Mouse (Mus musculus) kidney, adult 11 months (tissue): ENCODE results near the gene Abi3.
A peak's percentile ranks its signal among the peaks of the same experiment; 100 is the strongest.
"Not testable (repeated sequence)": the region's sequence is repeated elsewhere in the genome, so short reads cannot be mapped to it uniquely, and the experiment has no call there.

ENCODE experiments used
- DNase-seq: peaks from one replicate; pipeline ENCODE4 v3.0.0; 2022

Abi3 gene

GRCm38 (mm10) chr11:95842074-95842681 is at the start of gene Abi3:
Gene Abi3 (minus strand): TSS chr11:95842476.
- peak; percentile 57 for DNase-seq

- no peak for DNase-seq
These were observed 48.3 kb upstream of the Abi3 start for GRCm38 (mm10) chr11:95890462-95891051.

- DNase-seq, result not testable (repeated sequence)
These were observed 37.6 kb upstream of the Abi3 start for GRCm38 (mm10) chr11:95879861-95880260.

- no peak for DNase-seq
These were observed 34.0 kb upstream of the Abi3 start for GRCm38 (mm10) chr11:95876296-95876695.

GRCm38 (mm10) chr11:95875804-95876203 is 33.5 kb upstream of the Abi3 start:
- DNase-seq, result no peak

- DNase-seq, result no peak
These were observed 27.7 kb upstream of the Abi3 start for GRCm38 (mm10) chr11:95869918-95870470.

- DNase-seq, result no peak
These were observed 27.2 kb upstream of the Abi3 start for GRCm38 (mm10) chr11:95869442-95869841.

GRCm38 (mm10) chr11:95861397-95861796 is 19.1 kb upstream of the Abi3 start:
- DNase-seq, result no peak

GRCm38 (mm10) chr11:95860071-95860490 is 17.8 kb upstream of the Abi3 start:
- no peak for DNase-seq

- no peak for DNase-seq
These were observed 17.2 kb upstream of the Abi3 start for GRCm38 (mm10) chr11:95859468-95859855.

GRCm38 (mm10) chr11:95858528-95859467 is 16.5 kb upstream of the Abi3 start:
- peak; percentile 98 for DNase-seq

- no peak for DNase-seq
These were observed 15.6 kb upstream of the Abi3 start for GRCm38 (mm10) chr11:95857716-95858527.

GRCm38 (mm10) chr11:95857306-95857705 is 15.0 kb upstream of the Abi3 start:
- no peak for DNase-seq

GRCm38 (mm10) chr11:95853684-95854083 is 11.4 kb upstream of the Abi3 start:
- DNase-seq, result peak; percentile 53

GRCm38 (mm10) chr11:95850898-95851297 is 8.6 kb upstream of the Abi3 start:
- DNase-seq, result no peak

GRCm38 (mm10) chr11:95844935-95845334 is 2.7 kb upstream of the Abi3 start:
- no peak for DNase-seq

GRCm38 (mm10) chr11:95843421-95843950 is 1.2 kb upstream of the Abi3 start:
- no peak for DNase-seq

- DNase-seq, result no peak
These were observed 677 bp upstream of the Abi3 start for GRCm38 (mm10) chr11:95842953-95843352.

- DNase-seq, result no peak
These were observed 812 bp downstream of the Abi3 start for GRCm38 (mm10) chr11:95841498-95841830.

- DNase-seq, result no peak
These were observed 1.4 kb downstream of the Abi3 start for GRCm38 (mm10) chr11:95840694-95841497.
